Mouse (Mus musculus): ENCODE results near the gene Syf2.

Syf2 gene

GRCm38 (mm10) chr4:134923258-134924018 is 7.3 kb upstream of the Syf2 start, which contains the start of gene Rsrp1:
Rsrp1 (plus strand) TSS chr4:134923592.
- in situ Hi-C loops (cut with MboI, MseI), result no loop called here

DNA sequence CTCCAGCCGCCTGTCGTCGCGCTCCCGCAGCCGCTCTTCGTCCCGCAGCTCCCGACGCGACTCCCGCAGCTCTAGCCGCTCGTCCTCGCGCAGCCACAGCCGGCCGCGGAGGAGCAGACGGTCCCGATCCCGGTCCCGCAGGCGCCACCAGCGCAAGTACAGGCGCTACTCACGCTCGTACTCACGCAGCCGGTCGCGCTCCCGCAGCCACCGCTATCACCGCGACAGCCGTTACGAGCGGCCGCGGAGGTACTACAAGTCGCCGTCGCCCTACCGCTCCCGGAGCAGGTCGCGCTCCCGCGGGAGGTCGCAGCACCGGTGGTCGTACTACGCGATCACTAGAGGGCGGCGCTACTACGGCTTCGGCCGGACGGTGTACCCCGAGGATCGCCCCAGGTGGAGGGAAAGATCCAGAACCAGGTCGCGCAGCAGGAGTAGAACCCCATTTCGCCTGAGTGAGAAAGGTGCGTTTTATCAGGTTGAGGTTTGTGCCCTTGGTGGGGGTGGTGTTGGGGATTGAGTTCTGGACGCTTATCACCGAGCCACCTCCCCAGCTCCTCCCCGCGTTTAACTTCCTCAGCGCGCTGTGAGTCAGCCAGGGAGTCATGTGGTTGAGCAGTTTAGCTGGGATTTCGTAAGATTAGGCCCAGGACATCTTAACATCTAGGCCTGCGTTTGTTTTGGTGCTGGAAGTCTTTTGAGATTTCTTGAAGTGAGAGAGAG is 6.5 kb upstream of the Syf2 start:
- in situ Hi-C loops (cut with MboI, MseI), result no loop called here

DNA sequence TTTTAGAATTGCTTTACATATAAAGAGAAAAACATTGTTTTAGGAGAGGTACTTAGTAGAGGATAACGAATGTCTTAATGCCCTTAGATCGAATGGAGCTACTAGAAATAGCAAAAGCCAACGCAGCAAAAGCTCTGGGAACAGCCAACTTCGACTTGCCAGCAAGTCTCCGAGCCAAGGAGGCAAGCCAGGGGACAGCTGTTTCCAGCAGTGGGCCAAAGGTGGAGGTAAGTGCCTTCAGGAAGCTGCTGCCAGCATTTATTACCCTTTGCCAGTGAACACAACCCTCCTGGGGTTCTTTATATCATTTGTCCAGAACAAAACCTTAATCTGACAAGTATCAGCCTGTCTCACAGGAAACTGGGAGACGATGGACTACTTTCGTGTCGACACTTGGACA is 5.5 kb upstream of the Syf2 start:
- in situ Hi-C loops (cut with MboI, MseI), result no loop called here

DNA sequence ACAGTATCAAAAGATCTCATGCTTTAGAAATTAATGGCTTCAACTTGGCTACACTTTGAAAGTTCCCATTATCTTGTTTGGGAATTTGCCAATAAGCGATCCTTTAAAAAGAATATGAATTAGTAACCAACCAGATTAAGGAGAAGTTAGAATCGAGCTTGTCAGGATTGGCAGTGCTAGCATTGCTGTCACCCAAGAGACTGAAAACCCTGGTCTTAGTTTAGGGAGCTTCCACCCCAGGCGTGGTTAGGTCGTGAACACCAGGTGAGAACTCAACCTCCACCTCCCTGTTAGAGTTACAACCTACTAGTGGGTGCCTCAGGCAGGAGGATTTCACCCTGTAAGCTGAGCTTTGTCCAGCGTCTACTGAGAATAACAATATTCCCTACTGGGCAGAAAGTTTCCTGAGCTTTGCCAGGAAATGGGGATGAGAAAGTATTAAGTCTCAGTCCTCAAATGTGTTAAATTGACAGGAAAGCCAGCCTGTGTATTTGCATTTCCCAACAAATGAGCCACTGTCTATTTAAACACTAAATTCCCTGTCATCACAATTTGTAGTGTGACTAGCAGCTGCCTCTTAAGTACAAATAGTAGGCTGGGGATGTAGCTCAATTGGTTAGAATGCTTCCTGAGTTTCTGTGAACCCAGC is 2.8 kb upstream of the Syf2 start:
- in situ Hi-C loops (cut with MboI, MseI), result no loop called here

GRCm38 (mm10) chr4:134928464-134928836 is 2.2 kb upstream of the Syf2 start:
- in situ Hi-C loops (cut with MboI, MseI), result no loop called here

- in situ Hi-C loops (cut with MboI, MseI), result no loop called here
Measured at GRCm38 (mm10) chr4:134929536-134929935, 1.2 kb upstream of the Syf2 start.

DNA sequence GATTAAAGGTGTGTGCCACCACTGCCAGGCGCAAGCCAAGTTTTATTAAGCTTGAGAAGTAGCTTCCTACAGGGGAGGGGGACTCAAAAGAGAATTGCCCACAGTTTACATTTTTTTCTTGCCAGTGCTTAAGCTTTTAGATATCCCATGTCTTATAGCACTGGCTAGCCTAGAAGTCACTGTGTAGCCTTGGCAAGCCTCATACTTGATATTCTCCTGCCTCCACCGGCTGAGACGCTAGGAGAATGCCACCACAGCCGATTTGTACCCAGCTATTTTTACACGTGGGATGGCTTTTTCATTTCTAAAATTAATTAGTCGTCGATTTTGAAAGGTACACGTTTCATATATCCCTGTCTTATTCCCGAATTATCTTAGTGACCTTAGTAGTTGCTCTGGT is 508 bp upstream of the Syf2 start:
- in situ Hi-C loops (cut with MboI, MseI), result no loop called here

DNA sequence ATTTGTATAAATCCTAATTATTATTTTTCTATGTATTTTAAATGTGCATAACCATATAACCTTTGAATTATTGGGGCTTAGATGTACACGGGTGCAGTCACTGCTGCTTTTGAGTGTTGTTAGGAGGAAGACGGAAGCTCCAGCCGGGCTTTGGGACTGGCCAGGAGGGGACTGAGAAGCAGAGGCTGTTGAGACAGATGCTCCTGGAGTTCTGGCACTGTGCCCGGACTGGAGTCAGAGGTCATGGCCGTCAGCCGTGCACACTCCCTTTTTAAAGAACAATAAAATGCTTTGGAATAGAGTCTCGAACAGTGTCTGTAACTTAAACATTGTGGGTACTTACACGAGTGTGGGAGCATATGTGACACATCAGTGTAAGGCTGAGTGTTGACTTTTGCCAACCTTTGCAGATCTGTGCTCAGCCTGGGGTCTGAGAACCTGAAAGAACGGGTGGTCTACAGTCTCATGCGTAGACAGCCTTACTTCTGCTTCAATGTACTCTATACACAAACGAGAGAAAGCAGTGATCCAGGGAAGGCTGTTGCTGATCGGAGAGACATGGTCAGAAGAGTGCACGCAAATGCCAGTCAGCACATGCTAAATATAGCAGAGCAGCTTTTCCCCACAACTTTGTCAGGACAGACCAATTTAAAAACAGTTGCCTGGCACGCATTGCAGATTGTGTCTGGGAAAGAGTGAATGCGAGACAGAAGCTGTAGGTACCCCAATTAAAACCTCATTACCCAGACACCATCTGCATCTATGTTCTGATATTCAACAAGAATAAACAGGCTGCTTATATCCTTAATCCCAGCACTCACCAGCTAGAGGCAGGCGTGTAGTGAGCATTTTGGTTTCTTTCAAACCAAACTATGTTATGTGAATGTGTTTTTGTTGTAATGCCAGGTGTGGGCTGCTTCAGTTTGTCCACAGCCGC is 6.8 kb downstream of the Syf2 start:
- in situ Hi-C loops (cut with MboI, MseI), result no loop called here

DNA sequence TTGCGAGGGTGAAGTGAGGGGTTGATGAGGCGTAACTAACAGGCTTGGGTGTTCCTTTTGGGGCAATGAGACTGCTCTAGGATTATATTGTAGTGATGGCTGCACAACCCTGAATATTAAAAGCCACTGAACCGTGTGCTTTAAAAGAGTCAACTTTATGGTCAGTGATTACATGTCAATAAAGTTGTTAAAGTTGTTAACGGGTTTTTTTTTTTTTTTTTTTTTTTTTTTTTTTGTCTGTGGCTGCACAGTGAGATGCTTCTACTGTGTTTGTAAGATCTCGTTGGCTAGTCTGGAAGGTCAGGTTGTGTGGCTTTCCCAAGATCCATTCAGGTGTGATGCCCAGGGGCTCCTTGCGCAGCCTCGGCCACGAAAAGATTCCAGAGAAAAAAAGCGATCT is 9.2 kb downstream of the Syf2 start:
- in situ Hi-C loops (cut with MboI, MseI), result no loop called here

DNA sequence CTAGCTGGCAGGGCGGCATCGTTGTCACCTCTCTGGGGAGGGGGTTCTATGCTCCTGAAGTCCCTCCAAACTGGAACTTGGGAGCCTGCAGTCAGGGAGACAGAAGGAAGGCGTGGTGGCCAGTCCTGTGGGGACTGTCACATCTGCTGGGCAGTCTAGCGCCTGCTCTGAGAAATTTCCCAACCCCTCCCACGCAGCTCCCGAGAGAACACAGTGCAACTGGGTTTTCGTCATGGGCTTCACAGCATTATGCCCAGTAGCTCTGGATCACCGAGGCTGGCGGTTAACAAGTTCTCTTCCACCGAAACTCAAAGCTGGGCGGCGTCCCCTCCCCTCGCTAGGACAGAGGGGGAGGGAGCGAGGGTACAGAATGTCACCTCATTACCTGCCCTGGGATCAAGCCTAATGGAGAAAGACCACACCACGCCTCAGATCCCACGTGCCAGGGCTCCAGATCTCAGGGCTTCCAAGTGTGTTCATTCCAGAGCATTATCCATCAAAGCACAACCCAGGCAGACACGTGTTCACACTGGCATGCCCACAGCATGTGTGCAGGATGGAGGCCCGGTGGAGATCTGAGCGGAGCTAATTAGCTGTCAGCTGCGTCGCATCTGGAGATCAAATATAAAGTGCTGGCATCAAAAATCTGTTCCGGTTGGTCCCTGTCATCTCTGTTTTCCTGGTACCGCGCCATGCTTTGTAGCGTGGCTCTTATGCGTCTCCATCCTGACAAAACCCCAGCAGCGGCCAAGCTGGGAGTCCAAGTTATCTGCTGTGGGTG is 13.2 kb downstream of the Syf2 start:
- in situ Hi-C loops (cut with MboI, MseI), result no loop called here

GRCm38 (mm10) chr4:134946024-134946744 is 15.5 kb downstream of the Syf2 start:
- in situ Hi-C loops (cut with MboI, MseI), result loop anchor here (5.0 kb wide), 1 partner anchor 261 kb away; no protein-coding TSS in a partner anchor

- in situ Hi-C loops (cut with MboI, MseI), result no loop called here
Measured at GRCm38 (mm10) chr4:134950518-134951091, 19.9 kb downstream of the Syf2 start.

DNA sequence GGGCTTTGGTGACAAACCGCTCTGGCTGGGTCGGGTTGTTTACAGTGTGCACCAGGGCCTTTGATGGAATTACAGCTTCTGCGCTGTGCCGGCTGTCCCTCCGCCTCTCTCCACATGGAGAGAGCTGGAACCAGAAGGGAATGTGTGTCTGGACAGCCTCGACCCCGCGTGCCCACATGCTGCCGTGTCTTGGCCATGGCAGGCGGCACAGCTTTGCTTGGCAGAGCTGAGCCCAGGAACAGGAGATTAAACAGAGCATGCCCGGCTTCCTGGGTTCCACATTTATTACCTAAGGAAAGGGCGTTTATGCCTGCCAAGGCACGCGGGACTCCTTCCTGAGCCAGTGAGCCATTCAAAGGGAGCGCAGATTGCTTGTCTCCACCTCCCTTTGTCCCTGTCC is 23.8 kb downstream of the Syf2 start:
- in situ Hi-C loops (cut with MboI, MseI), result no loop called here

- in situ Hi-C loops (cut with MboI, MseI), result no loop called here
Measured at GRCm38 (mm10) chr4:134955196-134955595, 24.5 kb downstream of the Syf2 start.

DNA sequence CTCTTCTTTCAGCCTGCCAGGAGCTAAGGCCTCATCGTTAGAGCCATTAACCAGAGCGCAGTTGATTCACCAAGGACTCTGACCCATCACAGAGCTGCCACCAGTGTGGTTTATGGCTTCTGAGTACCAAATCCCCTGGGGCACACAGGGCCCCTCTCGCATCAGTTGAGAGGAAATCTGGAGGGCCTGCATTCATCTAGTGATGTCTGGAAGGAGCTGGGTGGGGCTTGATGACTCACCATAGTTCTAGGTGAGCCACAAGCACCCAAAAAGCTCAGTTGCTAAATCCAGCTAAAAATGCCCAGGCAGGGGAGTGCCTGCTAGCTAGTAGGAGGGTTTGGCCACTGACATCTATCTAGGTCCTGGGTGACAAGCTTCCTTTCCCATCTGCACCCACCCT is 25.1 kb downstream of the Syf2 start:
- in situ Hi-C loops (cut with MboI, MseI), result no loop called here

GRCm38 (mm10) chr4:134956328-134956727 is 25.6 kb downstream of the Syf2 start:
- in situ Hi-C loops (cut with MboI, MseI), result no loop called here

DNA sequence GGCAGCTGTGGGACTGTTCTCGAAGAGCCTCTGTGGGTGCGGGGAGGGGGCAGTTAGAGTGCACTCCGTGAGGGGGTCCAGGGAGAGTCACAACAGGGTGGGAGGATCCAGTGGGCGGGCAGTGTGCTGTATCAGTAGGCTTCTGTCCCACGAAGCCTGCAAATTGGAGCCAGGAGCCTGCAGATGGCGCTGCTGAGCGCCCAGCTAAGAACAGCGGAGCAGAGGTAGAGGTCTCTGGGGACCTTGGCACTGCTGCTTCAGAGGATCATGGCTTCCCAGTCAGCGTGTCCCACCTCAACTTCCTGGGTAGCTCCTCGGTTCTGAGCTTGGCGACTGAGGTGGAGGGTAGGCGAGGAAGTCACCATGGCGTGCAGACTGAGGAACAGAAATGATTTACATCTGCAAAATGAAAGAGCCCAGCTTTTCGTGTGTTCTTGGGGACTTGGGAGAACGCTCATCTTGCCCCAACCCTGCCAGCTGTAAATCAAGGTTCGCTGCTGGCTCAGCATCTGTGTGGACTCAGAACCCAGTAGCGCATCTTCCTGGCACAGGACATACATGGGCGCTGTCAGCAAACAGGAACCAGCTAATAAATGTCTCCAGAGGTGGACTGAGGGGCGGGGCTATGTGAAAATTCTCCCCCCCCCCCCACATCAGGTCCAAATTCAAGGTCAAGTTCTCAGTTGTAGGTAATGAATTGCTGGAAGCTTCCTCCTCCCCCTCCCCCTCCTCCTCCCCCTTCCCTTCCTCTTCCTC is 32.5 kb downstream of the Syf2 start:
- in situ Hi-C loops (cut with MboI, MseI), result no loop called here

- in situ Hi-C loops (cut with MboI, MseI), result no loop called here
Measured at GRCm38 (mm10) chr4:134967887-134968604, 37.3 kb downstream of the Syf2 start.
